ENCODE assay signal across 11 mouse cellular contexts in the genomic region with DNA sequence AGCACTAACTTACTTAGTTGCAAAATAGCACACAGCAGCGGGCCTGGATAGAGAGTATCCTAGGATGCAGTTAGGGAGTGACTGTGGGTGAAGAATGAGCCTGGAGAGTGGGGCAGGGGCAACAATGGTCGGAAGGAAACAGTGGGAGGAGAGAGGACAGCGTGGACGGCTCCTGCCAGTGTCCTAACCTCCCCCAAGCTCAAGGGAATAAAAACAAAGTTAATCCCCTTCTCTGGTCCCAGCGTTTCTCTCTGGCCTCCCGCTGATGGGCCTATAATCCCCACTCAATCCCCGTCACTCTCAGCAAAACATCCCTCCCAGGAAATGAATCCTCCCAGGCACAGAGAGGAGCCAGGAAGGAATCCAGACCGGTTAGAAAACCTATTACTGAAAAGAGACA. TPM values are rescaled to one million over a fixed set of nuclear protein-coding genes. Genes with fewer than 3 reads are reported as not detected.
DNase-seq lines count a peak whose midpoint lies in the region; ATAC-seq and TF ChIP-seq lines count a peak whose summit lies in the region.
"Had no signal": no experiment of that assay in that cellular context is flagged by ENCODE, and none has a peak within 500 bp of the region (broad histone marks: within the 10 kb centered on the region; RNA-seq: fewer than 3 reads in every experiment).

No protein-coding gene starts in this region.

- H3K9ac ChIP-seq in liver, embryonic 16.5 days (ENCODE audit: low read depth, low read length) = no peak overlapping the region
- H3K9ac ChIP-seq in lung, postnatal 0 days (replicated peaks; ENCODE audit: low read depth) = no peak overlapping the region
- H3K9ac ChIP-seq in stomach, embryonic 16.5 days (ENCODE audit: low read length) = peak overlapping the region; percentile 20; the same call in 1 of the 2 replicates
- H3K9ac ChIP-seq: liver, embryonic 12.5 days had no signal

- 21% methylated on average over 8 of the region's 8 CpGs for WGBS in liver, embryonic 16.5 days (ENCODE audit: insufficient replicate concordance)
- WGBS in heart, embryonic 10.5 days = 8% methylated on average over 8 of the region's 8 CpGs
- WGBS in lung, postnatal 0 days = 15% methylated on average over 8 of the region's 8 CpGs
- 17% methylated on average over 8 of the region's 8 CpGs for WGBS in stomach, embryonic 16.5 days

- H3K4me1 ChIP-seq in liver, embryonic 16.5 days (ENCODE audit: control insufficient read depth, low read depth, low read length) = no peaks in the 10 kb centered on the region; the same call in 1 of the 2 replicates
- peaks cover 41% of the 10 kb centered on the region for H3K4me1 ChIP-seq in heart, embryonic 10.5 days
- H3K4me1 ChIP-seq in lung, postnatal 0 days (ENCODE audit: insufficient read depth, low read depth, low read length) = peaks cover 18% of the 10 kb centered on the region
- peaks cover 27% of the 10 kb centered on the region for H3K4me1 ChIP-seq in stomach, embryonic 16.5 days (ENCODE audit: control insufficient read depth, insufficient read depth, low read length)

- TF ChIP-seq EP300 in lung, postnatal 0 days (IDR thresholded peaks at IDR 0.05) = peak; percentile 11; the same call in 1 of the 2 replicates

- no peak overlapping the region for H3K4me3 ChIP-seq in liver, embryonic 16.5 days (ENCODE audit: low read depth, low read length)
- H3K4me3 ChIP-seq in heart, embryonic 10.5 days = no peak overlapping the region; the same call in 1 of the 2 replicates
- H3K4me3 ChIP-seq in lung, postnatal 0 days (ENCODE audit: low read depth, low read length) = no peak overlapping the region
- H3K4me3 ChIP-seq in stomach, embryonic 16.5 days (replicated peaks; ENCODE audit: low read length) = no peak overlapping the region
- H3K4me3 ChIP-seq: liver, embryonic 12.5 days had no signal

- no peak for DNase-seq in liver
- DNase-seq in heart, embryonic 10.5 days (ENCODE audit: low spot score) = no peak
- DNase-seq in lung, postnatal 0 days (ENCODE audit: low spot score) = peak; percentile 45
- DNase-seq in right cerebral cortex, adult 18-20 months = no peak
- DNase-seq in T-cell, adult 2 months (ENCODE audit: low spot score) = no peak
- no peak for DNase-seq in Muller cell, postnatal 12 days (ENCODE audit: inconsistent ontology term)
- DNase-seq: cerebellum, postnatal 14 days had no signal

- no peak for TF ChIP-seq CTCF in lung, postnatal 0 days (IDR thresholded peaks at IDR 0.05)

- peak; percentile 24; the same call in 1 of the 2 replicates for ATAC-seq in liver, embryonic 16.5 days (ENCODE audit: low read depth)
- ATAC-seq in lung, postnatal 0 days = peak; percentile 73
- ATAC-seq in stomach, embryonic 16.5 days (ENCODE audit: insufficient read depth, low FRiP score) = peak; percentile 20; the same call in 1 of the 2 replicates
- ATAC-seq: liver, embryonic 12.5 days had no signal

- H3K4me2 ChIP-seq in liver, embryonic 16.5 days (ENCODE audit: low read depth, low read length) = no peak overlapping the region
- no peak overlapping the region for H3K4me2 ChIP-seq in lung, postnatal 0 days (replicated peaks; ENCODE audit: low read depth, low read length)
- H3K4me2 ChIP-seq in stomach, embryonic 16.5 days (ENCODE audit: low read depth, low read length) = no peak overlapping the region
- H3K4me2 ChIP-seq: liver, embryonic 12.5 days had no signal

- H3K36me3 ChIP-seq in liver, embryonic 16.5 days (ENCODE audit: control insufficient read depth, insufficient read depth) = no peaks in the 10 kb centered on the region
- H3K36me3 ChIP-seq in heart, embryonic 10.5 days = no peaks in the 10 kb centered on the region
- no peaks in the 10 kb centered on the region for H3K36me3 ChIP-seq in lung, postnatal 0 days (ENCODE audit: insufficient read depth, low read length)
- no peaks in the 10 kb centered on the region for H3K36me3 ChIP-seq in stomach, embryonic 16.5 days (ENCODE audit: control insufficient read depth, insufficient read depth, low read length)
- H3K36me3 ChIP-seq: liver, embryonic 12.5 days had no signal

- H3K9me3 ChIP-seq in liver, embryonic 16.5 days (replicated peaks; ENCODE audit: control insufficient read depth, low read length) = no peaks in the 10 kb centered on the region
- no peaks in the 10 kb centered on the region for H3K9me3 ChIP-seq in heart, embryonic 10.5 days
- H3K9me3 ChIP-seq in lung, postnatal 0 days (ENCODE audit: low read length) = no peaks in the 10 kb centered on the region
- H3K9me3 ChIP-seq in stomach, embryonic 16.5 days (replicated peaks; ENCODE audit: control insufficient read depth, low read length) = no peaks in the 10 kb centered on the region
- H3K9me3 ChIP-seq: liver, embryonic 12.5 days had no signal

- peaks cover 16% of the 10 kb centered on the region for H3K27me3 ChIP-seq in liver, embryonic 16.5 days (ENCODE audit: control insufficient read depth, insufficient read depth, low read depth, low read length)
- H3K27me3 ChIP-seq in heart, embryonic 10.5 days (ENCODE audit: insufficient read depth, poor library complexity, severe bottlenecking) = 0 out of 2 replicates have a peak, but pooled peaks cover 12% of the 10 kb centered on the region
- no peaks in the 10 kb centered on the region for H3K27me3 ChIP-seq in lung, postnatal 0 days (replicated peaks; ENCODE audit: insufficient read depth, low read length)
- H3K27me3 ChIP-seq in stomach, embryonic 16.5 days (ENCODE audit: control insufficient read depth, insufficient read depth, low read length) = no peaks in the 10 kb centered on the region
- H3K27me3 ChIP-seq: Patski had no signal

- no peak overlapping the region for H3K27ac ChIP-seq in liver, embryonic 16.5 days (ENCODE audit: low read length)
- peak overlapping the region; percentile 67 for H3K27ac ChIP-seq in heart, embryonic 10.5 days
- H3K27ac ChIP-seq in lung, postnatal 0 days (ENCODE audit: low read length) = peak overlapping the region; percentile 78
- H3K27ac ChIP-seq in stomach, embryonic 16.5 days (ENCODE audit: low read length) = peak overlapping the region; percentile 76
- H3K27ac ChIP-seq: liver, embryonic 12.5 days had no signal

RNA-seq across cellular contexts. Expression of a gene that starts 5.6 kb away (rescaled TPM):
- 1.8 and 2.3 TPM in 2 replicates for polyA plus RNA-seq in liver, embryonic 16.5 days (2015; fragmentation: Nextera tagmentation; extraction: Ambion mirVana)
- polyA plus RNA-seq in heart, embryonic 10.5 days (2016; fragmentation: Nextera tagmentation; extraction: Ambion mirVana) = 7.5 and 11.6 TPM in 2 replicates
- polyA plus RNA-seq in lung, postnatal 0 days (2015; fragmentation: Nextera tagmentation; extraction: Ambion mirVana) = 39.7 and 42.6 TPM in 2 replicates
- 20.2 and 22.7 TPM in 2 replicates for polyA plus RNA-seq in stomach, embryonic 16.5 days (2015; fragmentation: Nextera tagmentation; extraction: Ambion mirVana)

RNA-seq across cellular contexts. Expression of a gene that starts 25.4 kb away (rescaled TPM):
- polyA plus RNA-seq in liver, embryonic 16.5 days (2015; fragmentation: Nextera tagmentation; extraction: Ambion mirVana) = not detected in 2 replicates
- polyA plus RNA-seq in heart, embryonic 10.5 days (2016; fragmentation: Nextera tagmentation; extraction: Ambion mirVana) = not detected in 2 replicates
- polyA plus RNA-seq in lung, postnatal 0 days (2015; fragmentation: Nextera tagmentation; extraction: Ambion mirVana) = 0.08 and 0.14 TPM in 2 replicates
- polyA plus RNA-seq in stomach, embryonic 16.5 days (2015; fragmentation: Nextera tagmentation; extraction: Ambion mirVana) = 0.13 TPM in 1 of 2 replicates, not detected in the other
- polyA plus RNA-seq: liver, embryonic 12.5 days had no signal

RNA-seq across cellular contexts. Expression of a gene that starts 43.5 kb away (rescaled TPM):
- 27.5 and 31.1 TPM in 2 replicates for polyA plus RNA-seq in liver, embryonic 16.5 days (2015; fragmentation: Nextera tagmentation; extraction: Ambion mirVana)
- 73.0 and 74.7 TPM in 2 replicates for polyA plus RNA-seq in heart, embryonic 10.5 days (2016; fragmentation: Nextera tagmentation; extraction: Ambion mirVana)
- polyA plus RNA-seq in lung, postnatal 0 days (2015; fragmentation: Nextera tagmentation; extraction: Ambion mirVana) = 26.9 and 27.8 TPM in 2 replicates
- 51.7 and 53.0 TPM in 2 replicates for polyA plus RNA-seq in stomach, embryonic 16.5 days (2015; fragmentation: Nextera tagmentation; extraction: Ambion mirVana)

RNA-seq across cellular contexts. Expression of a gene that starts 47.2 kb away (rescaled TPM):
- not detected in 2 replicates for polyA plus RNA-seq in liver, embryonic 16.5 days (2015; fragmentation: Nextera tagmentation; extraction: Ambion mirVana)
- not detected in 2 replicates for polyA plus RNA-seq in heart, embryonic 10.5 days (2016; fragmentation: Nextera tagmentation; extraction: Ambion mirVana)
- not detected in 2 replicates for polyA plus RNA-seq in lung, postnatal 0 days (2015; fragmentation: Nextera tagmentation; extraction: Ambion mirVana)
- polyA plus RNA-seq in stomach, embryonic 16.5 days (2015; fragmentation: Nextera tagmentation; extraction: Ambion mirVana) = not detected in 2 replicates
- polyA plus RNA-seq: liver, embryonic 12.5 days had no signal

Comparison
In these comparisons a context has a peak if more than half of its experiments do, and no peak if none do; other contexts are left out.
1. ATAC-seq: peak in every context shown above with its lines; median percentile 73 in lung, postnatal 0 days; 24 in liver, embryonic 16.5 days; 20 in stomach, embryonic 16.5 days.